Comparison of ENCODE assay signal across 8 mouse cellular contexts in the genomic region with DNA sequence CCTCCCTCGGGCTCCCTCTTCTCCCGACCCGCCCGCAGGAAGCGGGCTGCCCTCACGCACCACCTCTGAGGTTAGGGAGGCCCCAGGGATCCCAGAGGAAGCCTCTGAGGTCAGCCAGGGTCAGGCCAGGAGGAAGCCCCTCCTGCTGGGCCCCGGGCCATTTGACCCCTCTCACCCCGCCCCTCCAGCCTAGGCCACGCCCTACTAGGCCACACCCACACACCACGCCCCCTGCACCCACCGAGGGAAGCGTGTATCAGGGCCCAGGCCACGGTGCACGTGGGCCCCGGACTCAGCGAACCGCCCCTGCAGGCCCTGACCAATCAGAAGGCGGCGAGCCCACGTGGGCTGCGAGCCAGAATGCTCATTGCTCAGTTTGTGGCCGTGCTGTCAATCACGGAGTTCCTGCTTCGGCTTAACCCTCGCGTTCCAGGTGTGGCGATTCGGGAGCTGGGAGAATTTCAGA. TPM values are rescaled to one million over a fixed set of nuclear protein-coding genes. Genes with fewer than 3 reads are reported as not detected.
A peak's percentile ranks its signal among the peaks of the same experiment; 100 is the strongest.
DNase-seq lines count a peak whose midpoint lies in the region; ATAC-seq lines count a peak whose summit lies in the region.

Gene Tle6 (minus strand): TSS at position 336 of the 466 bp plus-strand sequence.

- peak within 1 kb of the TSS; percentile 68 for H3K4me2 ChIP-seq in heart, embryonic 14.5 days (ENCODE audit: low read length)
- H3K4me2 ChIP-seq in liver, embryonic 13.5 days = peak within 1 kb of the TSS; percentile 73
- H3K4me2 ChIP-seq in stomach, embryonic 16.5 days (ENCODE audit: low read depth, low read length) = peak within 1 kb of the TSS; percentile 58

- H3K27ac ChIP-seq in brown adipose tissue, adult 24 weeks (replicated peaks; ENCODE audit: low read depth, low read length) = peak within 1 kb of the TSS; percentile 36; the same call in 1 of the 2 replicates
- peak within 1 kb of the TSS; percentile 67 to 79; a peak in 3 of 4 replicates for H3K27ac ChIP-seq in heart, embryonic 14.5 days (replicated peaks in 1 of 2; ENCODE audit: control insufficient read depth in 1 of 2, insufficient read depth in 1 of 2, low read depth in 2 of 2, low read length in 2 of 2)
- H3K27ac ChIP-seq in liver, embryonic 13.5 days = peak within 1 kb of the TSS; percentile 39
- H3K27ac ChIP-seq in stomach, embryonic 16.5 days (ENCODE audit: low read length) = peak within 1 kb of the TSS; percentile 53

- H3K4me3 ChIP-seq in brown adipose tissue, adult 24 weeks (ENCODE audit: insufficient read depth, low read depth, low read length) = peak within 1 kb of the TSS; percentile 55
- H3K4me3 ChIP-seq in heart, embryonic 14.5 days (ENCODE audit: control insufficient read depth in 1 of 2, insufficient read depth in 1 of 2, low read depth in 1 of 2, low read length in 2 of 2) = peak within 1 kb of the TSS; percentile 31 to 41
- peak within 1 kb of the TSS; percentile 42 for H3K4me3 ChIP-seq in liver, embryonic 13.5 days (replicated peaks)
- peak within 1 kb of the TSS; percentile 33 for H3K4me3 ChIP-seq in stomach, embryonic 16.5 days (replicated peaks; ENCODE audit: low read length)

- ATAC-seq in heart, embryonic 14.5 days (ENCODE audit: insufficient number of reproducible peaks, insufficient read depth, low FRiP score, low read depth) = peak; percentile 87
- ATAC-seq in liver, embryonic 13.5 days (ENCODE audit: low read depth) = peak; percentile 85
- ATAC-seq in stomach, embryonic 16.5 days (ENCODE audit: insufficient read depth, low FRiP score) = peak; percentile 89

- no peaks in the 10 kb centered on the region for H3K9me3 ChIP-seq in heart, embryonic 14.5 days (ENCODE audit: control insufficient read depth, low read length)
- H3K9me3 ChIP-seq in liver, embryonic 13.5 days (replicated peaks) = no peaks in the 10 kb centered on the region
- no peaks in the 10 kb centered on the region for H3K9me3 ChIP-seq in stomach, embryonic 16.5 days (replicated peaks; ENCODE audit: control insufficient read depth, low read length)

- H3K9ac ChIP-seq in heart, embryonic 14.5 days (ENCODE audit: low read length) = peak within 1 kb of the TSS; percentile 65
- peak within 1 kb of the TSS; percentile 40 for H3K9ac ChIP-seq in liver, embryonic 13.5 days
- H3K9ac ChIP-seq in stomach, embryonic 16.5 days (ENCODE audit: low read length) = peak within 1 kb of the TSS; percentile 51

- DNase-seq in CD4-positive helper T cell, adult 2 months (ENCODE audit: low read depth, low spot score) = peak; percentile 91
- peak; percentile 76 for DNase-seq in fibroblast of lung, adult 2 months (ENCODE audit: low read depth)
- DNase-seq in kidney, postnatal 14 days = peak; percentile 96
- DNase-seq in liver, embryonic 13.5 days = peak; percentile 92
- peak; percentile 100 for DNase-seq in neural tube, embryonic 10.5 days (ENCODE audit: extremely low spot score, low spot score)

- WGBS in heart, embryonic 14.5 days = under 1% methylated on average over 28 of the region's 28 CpGs
- WGBS in liver, embryonic 13.5 days (ENCODE audit: insufficient replicate concordance) = under 1% methylated on average over 28 of the region's 28 CpGs
- WGBS in stomach, embryonic 16.5 days = 0% methylated on average over 28 of the region's 28 CpGs

- no peaks in the 10 kb centered on the region for H3K27me3 ChIP-seq in heart, embryonic 14.5 days (ENCODE audit: control insufficient read depth, insufficient read depth, low read length)
- peaks cover 37% of the 10 kb centered on the region for H3K27me3 ChIP-seq in liver, embryonic 13.5 days
- no peaks in the 10 kb centered on the region for H3K27me3 ChIP-seq in stomach, embryonic 16.5 days (ENCODE audit: control insufficient read depth, insufficient read depth, low read length)

- no peaks in the 10 kb centered on the region for H3K36me3 ChIP-seq in heart, embryonic 14.5 days (ENCODE audit: control insufficient read depth, insufficient read depth, low read length)
- H3K36me3 ChIP-seq in liver, embryonic 13.5 days = no peaks in the 10 kb centered on the region
- no peaks in the 10 kb centered on the region for H3K36me3 ChIP-seq in stomach, embryonic 16.5 days (ENCODE audit: control insufficient read depth, insufficient read depth, low read length)

- peaks cover 5% of the 10 kb centered on the region for H3K4me1 ChIP-seq in brown adipose tissue, adult 24 weeks (ENCODE audit: control insufficient read depth, insufficient read depth, insufficient read length, low read length)
- peaks cover 38 to 56% of the 10 kb centered on the region in 2 experiments for H3K4me1 ChIP-seq in heart, embryonic 14.5 days (ENCODE audit: control insufficient read depth in 2 of 2, insufficient read depth in 2 of 2, low read length in 2 of 2)
- peaks cover 92% of the 10 kb centered on the region for H3K4me1 ChIP-seq in liver, embryonic 13.5 days (replicated peaks)
- H3K4me1 ChIP-seq in stomach, embryonic 16.5 days (ENCODE audit: control insufficient read depth, insufficient read depth, low read length) = peaks cover 45% of the 10 kb centered on the region

RNA-seq across cellular contexts. Expression of gene Tle6, which starts in this region (rescaled TPM):
- polyA plus RNA-seq in brown adipose tissue, adult 24 weeks (2012; ENCODE audit: insufficient read depth, insufficient read length, missing spikeins) = 3.3 TPM in 1 of 2 replicates, not detected in the other
- polyA plus RNA-seq in heart, embryonic 14.5 days (2014; fragmentation: Nextera tagmentation; extraction: Ambion mirVana) = 30.7 and 35.3 TPM in 2 replicates
- 7.3 and 7.6 TPM in 2 replicates for polyA plus RNA-seq in liver, embryonic 13.5 days (2015; fragmentation: Nextera tagmentation; extraction: Ambion mirVana)
- 26.0 and 31.2 TPM in 2 replicates for polyA plus RNA-seq in stomach, embryonic 16.5 days (2015; fragmentation: Nextera tagmentation; extraction: Ambion mirVana)

Comparison
In these comparisons a context has a peak if more than half of its experiments do, and no peak if none do; other contexts are left out.
1. Peak in every context shown above with its lines: DNase-seq, ATAC-seq, H3K4me3 ChIP-seq and H3K27ac ChIP-seq.